Mouse (Mus musculus): ENCODE data around the gene Abhd17b. TPM values are rescaled to one million over a fixed set of nuclear protein-coding genes. Genes with fewer than 3 reads are reported as not detected.
"Not testable (repeated sequence)": the region's sequence is repeated elsewhere in the genome, so short reads cannot be mapped to it uniquely, and the experiment has no call there.

The Abhd17b gene
- polyA plus RNA-seq, 1 experiment from 2014 or later, result 56.0 TPM

- Histone ChIP-seq H3K4me3 (ENCODE audit: low read depth, low read length) (no peak overlapping the region), H3K4me1 (ENCODE audit: control insufficient read depth, insufficient read depth, low read length) (no peaks in the 10 kb centered on the region), H3K36me3 (ENCODE audit: control insufficient read depth, insufficient read depth, low read length) (no peaks in the 10 kb centered on the region), H3K27me3 (ENCODE audit: control insufficient read depth, insufficient read depth, low read length) (no peaks in the 10 kb centered on the region), H3K27ac (ENCODE audit: low read depth, low read length) (no peak overlapping the region), H3K9ac (replicated peaks; ENCODE audit: low read depth, low read length) (no peak overlapping the region), H3K4me2 (ENCODE audit: low read depth, low read length) (no peak overlapping the region), H3K9me3 (ENCODE audit: control insufficient read depth, low read length) (no peaks in the 10 kb centered on the region)
- 94% methylated on average over 4 of the region's 4 CpGs for WGBS
- ATAC-seq (ENCODE audit: low read depth), result no peak
Observed at GRCm38 (mm10) chr19:21624148-21624535, 28.8 kb upstream of the Abhd17b start.

GRCm38 (mm10) chr19:21626271-21626988, 26.6 kb upstream of the Abhd17b start:
- H3K4me3 ChIP-seq (ENCODE audit: low read depth, low read length), result no peak overlapping the region
- ATAC-seq (ENCODE audit: low read depth), result no peak
- H3K27me3 ChIP-seq (ENCODE audit: control insufficient read depth, insufficient read depth, low read length), result no peaks in the 10 kb centered on the region
- no peaks in the 10 kb centered on the region for H3K36me3 ChIP-seq (ENCODE audit: control insufficient read depth, insufficient read depth, low read length)
- H3K27ac ChIP-seq (ENCODE audit: low read depth, low read length), result no peak overlapping the region
- H3K9me3 ChIP-seq (ENCODE audit: control insufficient read depth, low read length), result no peaks in the 10 kb centered on the region
- H3K4me2 ChIP-seq (ENCODE audit: low read depth, low read length), result no peak overlapping the region
- no peaks in the 10 kb centered on the region for H3K4me1 ChIP-seq (ENCODE audit: control insufficient read depth, insufficient read depth, low read length)
- 92% methylated on average over 6 of the region's 6 CpGs for WGBS
- H3K9ac ChIP-seq (replicated peaks; ENCODE audit: low read depth, low read length), result no peak overlapping the region

- 79% methylated on average over 10 of the region's 11 CpGs for WGBS
- not testable (repeated sequence) for H3K9me3 ChIP-seq (ENCODE audit: control insufficient read depth, low read length); H3K4me2 ChIP-seq (ENCODE audit: low read depth, low read length); ATAC-seq (ENCODE audit: low read depth); H3K4me1 ChIP-seq (ENCODE audit: control insufficient read depth, insufficient read depth, low read length); H3K4me3 ChIP-seq (ENCODE audit: low read depth, low read length); H3K27me3 ChIP-seq (ENCODE audit: control insufficient read depth, insufficient read depth, low read length); H3K27ac ChIP-seq (ENCODE audit: low read depth, low read length); H3K36me3 ChIP-seq (ENCODE audit: control insufficient read depth, insufficient read depth, low read length); H3K9ac ChIP-seq (replicated peaks; ENCODE audit: low read depth, low read length)
Observed at GRCm38 (mm10) chr19:21628440-21628839, 24.5 kb upstream of the Abhd17b start.

GRCm38 (mm10) chr19:21629030-21629429, 24.0 kb upstream of the Abhd17b start:
- Histone ChIP-seq H3K9me3 (ENCODE audit: control insufficient read depth, low read length) (no peaks in the 10 kb centered on the region), H3K27ac (ENCODE audit: low read depth, low read length) (no peak overlapping the region), H3K4me3 (ENCODE audit: low read depth, low read length) (no peak overlapping the region), H3K27me3 (ENCODE audit: control insufficient read depth, insufficient read depth, low read length) (no peaks in the 10 kb centered on the region), H3K36me3 (ENCODE audit: control insufficient read depth, insufficient read depth, low read length) (no peaks in the 10 kb centered on the region), H3K4me2 (ENCODE audit: low read depth, low read length) (no peak overlapping the region), H3K9ac (replicated peaks; ENCODE audit: low read depth, low read length) (no peak overlapping the region), H3K4me1 (ENCODE audit: control insufficient read depth, insufficient read depth, low read length) (no peaks in the 10 kb centered on the region)
- ATAC-seq (ENCODE audit: low read depth), result no peak
- WGBS, result 89% methylated on average over 1 of the region's 1 CpGs

- Histone ChIP-seq H3K9me3 (ENCODE audit: control insufficient read depth, low read length) (no peaks in the 10 kb centered on the region), H3K4me2 (ENCODE audit: low read depth, low read length) (no peak overlapping the region), H3K4me1 (ENCODE audit: control insufficient read depth, insufficient read depth, low read length) (no peaks in the 10 kb centered on the region), H3K4me3 (ENCODE audit: low read depth, low read length) (no peak overlapping the region), H3K36me3 (ENCODE audit: control insufficient read depth, insufficient read depth, low read length) (no peaks in the 10 kb centered on the region), H3K9ac (replicated peaks; ENCODE audit: low read depth, low read length) (no peak overlapping the region), H3K27me3 (ENCODE audit: control insufficient read depth, insufficient read depth, low read length) (no peaks in the 10 kb centered on the region), H3K27ac (ENCODE audit: low read depth, low read length) (no peak overlapping the region)
- no peak for ATAC-seq (ENCODE audit: low read depth)
- WGBS, result 58% methylated on average over 1 of the region's 1 CpGs
Observed at GRCm38 (mm10) chr19:21629501-21629900, 23.5 kb upstream of the Abhd17b start.

- 64% methylated on average over 14 of the region's 14 CpGs for WGBS
- peak overlapping the region; percentile 52; the same call in 1 of the 2 replicates for H3K27ac ChIP-seq (ENCODE audit: low read depth, low read length)
Observed at GRCm38 (mm10) chr19:21630656-21631331, 22.2 kb upstream of the Abhd17b start.

GRCm38 (mm10) chr19:21635406-21635805, 17.6 kb upstream of the Abhd17b start:
- no peak for ATAC-seq (ENCODE audit: low read depth)
- Histone ChIP-seq H3K9me3 (ENCODE audit: control insufficient read depth, low read length) (no peaks in the 10 kb centered on the region), H3K4me2 (ENCODE audit: low read depth, low read length) (no peak overlapping the region), H3K4me1 (ENCODE audit: control insufficient read depth, insufficient read depth, low read length) (no peaks in the 10 kb centered on the region), H3K9ac (replicated peaks; ENCODE audit: low read depth, low read length) (no peak overlapping the region), H3K27me3 (ENCODE audit: control insufficient read depth, insufficient read depth, low read length) (no peaks in the 10 kb centered on the region), H3K36me3 (ENCODE audit: control insufficient read depth, insufficient read depth, low read length) (no peaks in the 10 kb centered on the region), H3K27ac (ENCODE audit: low read depth, low read length) (no peak overlapping the region), H3K4me3 (ENCODE audit: low read depth, low read length) (no peak overlapping the region)
- 94% methylated on average over 2 of the region's 2 CpGs for WGBS

More at GRCm38 (mm10) chr19:21630656-21631331, 22.2 kb upstream of the Abhd17b start:
- no peak for ATAC-seq (ENCODE audit: low read depth)
- Histone ChIP-seq H3K27me3 (ENCODE audit: control insufficient read depth, insufficient read depth, low read length) (no peaks in the 10 kb centered on the region), H3K4me3 (ENCODE audit: low read depth, low read length) (no peak overlapping the region), H3K9me3 (ENCODE audit: control insufficient read depth, low read length) (no peaks in the 10 kb centered on the region), H3K4me2 (ENCODE audit: low read depth, low read length) (no peak overlapping the region), H3K9ac (replicated peaks; ENCODE audit: low read depth, low read length) (0 out of 2 replicates have a peak overlapping the region, but pooled peaks have one; percentile 25), H3K4me1 (ENCODE audit: control insufficient read depth, insufficient read depth, low read length) (no peaks in the 10 kb centered on the region), H3K36me3 (ENCODE audit: control insufficient read depth, insufficient read depth, low read length) (no peaks in the 10 kb centered on the region)

- no peaks in the 10 kb centered on the region for H3K4me1 ChIP-seq (ENCODE audit: control insufficient read depth, insufficient read depth, low read length)
- H3K4me3 ChIP-seq (ENCODE audit: low read depth, low read length), result no peak overlapping the region
- WGBS, result 86% methylated on average over 3 of the region's 3 CpGs
- no peaks in the 10 kb centered on the region for H3K9me3 ChIP-seq (ENCODE audit: control insufficient read depth, low read length)
- no peaks in the 10 kb centered on the region for H3K27me3 ChIP-seq (ENCODE audit: control insufficient read depth, insufficient read depth, low read length)
- H3K9ac ChIP-seq (replicated peaks; ENCODE audit: low read depth, low read length), result no peak overlapping the region
- H3K27ac ChIP-seq (ENCODE audit: low read depth, low read length), result no peak overlapping the region
- no peaks in the 10 kb centered on the region for H3K36me3 ChIP-seq (ENCODE audit: control insufficient read depth, insufficient read depth, low read length)
- H3K4me2 ChIP-seq (ENCODE audit: low read depth, low read length), result no peak overlapping the region
- ATAC-seq (ENCODE audit: low read depth), result no peak
Observed at GRCm38 (mm10) chr19:21636907-21637306, 16.1 kb upstream of the Abhd17b start.

- WGBS, result 81% methylated on average over 7 of the region's 7 CpGs
- H3K4me1 ChIP-seq (ENCODE audit: control insufficient read depth, insufficient read depth, low read length), result no peaks in the 10 kb centered on the region
- ATAC-seq (ENCODE audit: low read depth), result no peak
- no peak overlapping the region for H3K9ac ChIP-seq (replicated peaks; ENCODE audit: low read depth, low read length)
- H3K4me2 ChIP-seq (ENCODE audit: low read depth, low read length), result no peak overlapping the region
- no peaks in the 10 kb centered on the region for H3K27me3 ChIP-seq (ENCODE audit: control insufficient read depth, insufficient read depth, low read length)
- no peak overlapping the region for H3K27ac ChIP-seq (ENCODE audit: low read depth, low read length)
- no peaks in the 10 kb centered on the region for H3K9me3 ChIP-seq (ENCODE audit: control insufficient read depth, low read length)
- no peaks in the 10 kb centered on the region for H3K36me3 ChIP-seq (ENCODE audit: control insufficient read depth, insufficient read depth, low read length)
- H3K4me3 ChIP-seq (ENCODE audit: low read depth, low read length), result no peak overlapping the region
Observed at GRCm38 (mm10) chr19:21637672-21638071, 15.3 kb upstream of the Abhd17b start.
